Mouse (Mus musculus) yolk sac, embryonic 10.5 days (tissue): ENCODE measurements around the gene Dera.

Experiments
- DNase-seq: peaks from one replicate; pipeline ENCODE4 v3.0.0-alpha.2; 2017; ENCODE audit warnings: low spot score

Gene Dera

GRCm38 (mm10) chr6:137886210-137886979 is 132.0 kb downstream of the Dera start:
- DNase-seq: no peak

- no peak for DNase-seq
Observed at GRCm38 (mm10) chr6:137887258-137887657, 132.9 kb downstream of the Dera start.

- no peak for DNase-seq
Observed at GRCm38 (mm10) chr6:137897671-137898070, 143.3 kb downstream of the Dera start.

- no peak for DNase-seq
Observed at GRCm38 (mm10) chr6:137901255-137901654, 146.9 kb downstream of the Dera start.
